Mouse (Mus musculus) CH12.LX (cell line): ENCODE data around the gene Acss2. TPM values are rescaled to one million over a fixed set of nuclear protein-coding genes. Genes with fewer than 3 reads are reported as not detected.
"Not testable (repeated sequence)": the region's sequence is repeated elsewhere in the genome, so short reads cannot be mapped to it uniquely, and the experiment has no call there.

Experiments used
- DNase-seq: peaks from one replicate; pipeline ENCODE4 v3.0.0-alpha.2; 2013; ENCODE audit errors: extremely low read depth
- H3K27ac ChIP-seq: 2 replicates; pipeline ENCODE4 v1.5.1; 2012; ENCODE audit warnings: low read depth, mild to moderate bottlenecking, control low read depth, moderate library complexity; ENCODE audit not compliant: insufficient read depth
- H3K27me3 ChIP-seq: replicated peaks from 2 replicates; pipeline ENCODE3; 2012; ENCODE audit warnings: inconsistent platforms
- H3K36me3 ChIP-seq, 2 experiments: replicated peaks in 1 of 2; 2 replicates each; pipeline versions ENCODE3 to v1.6.1; 2012; ENCODE audit warnings: inconsistent platforms in 1 of 2, low read length in 1 of 2, mild to moderate bottlenecking in 1 of 2, mixed read lengths in 1 of 2, moderate library complexity in 1 of 2; ENCODE audit not compliant: control insufficient read depth in 1 of 2, insufficient read depth in 1 of 2
- H3K4me1 ChIP-seq, 2 experiments: 2 replicates each; pipeline ENCODE4 v1.6.1; 2012; ENCODE audit warnings: inconsistent platforms in 1 of 2, moderate library complexity in 1 of 2; ENCODE audit not compliant: insufficient read depth in 2 of 2, control insufficient read depth in 1 of 2
- H3K4me2 ChIP-seq: 2 replicates; pipeline ENCODE4 v1.6.1; 2012; ENCODE audit warnings: low read depth, mild to moderate bottlenecking, control low read depth; ENCODE audit not compliant: poor library complexity, insufficient read depth, severe bottlenecking
- H3K4me3 ChIP-seq, 3 experiments: fragments of 150-350 bp in 1 of 3; sonication (generic) in 1 of 3; replicated peaks in 1 of 3; 2 replicates each; pipeline versions ENCODE3 to v1.5.1; 2011 to 2012; ENCODE audit warnings: low read depth in 2 of 3, low read length in 2 of 3, mild to moderate bottlenecking in 2 of 3, moderate library complexity in 2 of 3, control low read depth in 1 of 3, improper control_type of control experiment in 1 of 3, inconsistent platforms in 1 of 3, mixed read lengths in 1 of 3; ENCODE audit not compliant: poor library complexity in 1 of 3
- H3K79me2 ChIP-seq: replicated peaks from 2 replicates; pipeline ENCODE4 v1.6.1; 2012; ENCODE audit warnings: mild to moderate bottlenecking, moderate library complexity; ENCODE audit not compliant: control insufficient read depth, poor library complexity, insufficient read depth, severe bottlenecking; ENCODE audit errors: extremely low read depth
- H3K9ac ChIP-seq: 2 replicates; pipeline ENCODE4 v1.6.1; 2012; ENCODE audit warnings: low read depth, mild to moderate bottlenecking, control low read depth, moderate library complexity; ENCODE audit not compliant: insufficient read depth
- H3K9me3 ChIP-seq: replicated peaks from 2 replicates; pipeline ENCODE3; 2012; ENCODE audit warnings: low read length, inconsistent platforms, mixed read lengths
- CHD1 ChIP-seq: IDR thresholded peaks from 2 replicates; pipeline ENCODE4 v1.6.1; 2012; ENCODE audit warnings: low read depth, low read length, improper control_type of control experiment, inconsistent platforms
- CHD2 ChIP-seq: IDR thresholded peaks from 2 replicates; pipeline ENCODE4 v1.6.1; 2011; ENCODE audit warnings: low read length, improper control_type of control experiment
- ETS1 ChIP-seq: conservative IDR thresholded peaks from 2 replicates; pipeline ENCODE4 v1.6.1; 2012; ENCODE audit warnings: low read depth, mild to moderate bottlenecking, inconsistent platforms, low read length, improper control_type of control experiment, moderate library complexity
- HCFC1 ChIP-seq: IDR thresholded peaks from 2 replicates; pipeline ENCODE4 v1.6.1; 2012; ENCODE audit warnings: low read depth, mild to moderate bottlenecking, inconsistent platforms, low read length, improper control_type of control experiment
- IRF4 ChIP-seq: IDR thresholded peaks from 2 replicates; pipeline ENCODE4 v1.6.1; 2014; ENCODE audit warnings: low read depth, mild to moderate bottlenecking, inconsistent platforms, low read length, improper control_type of control experiment
- MAX ChIP-seq: IDR thresholded peaks from 2 replicates; pipeline ENCODE4 v1.6.1; 2011; ENCODE audit warnings: low read length, improper control_type of control experiment
- MAZ ChIP-seq: IDR thresholded peaks from 2 replicates; pipeline ENCODE4 v1.6.1; 2012; ENCODE audit warnings: low read depth, mild to moderate bottlenecking, inconsistent platforms, low read length, improper control_type of control experiment, moderate library complexity
- MEF2A ChIP-seq: IDR thresholded peaks from 2 replicates; pipeline ENCODE4 v1.6.1; 2014; ENCODE audit warnings: low read depth, mild to moderate bottlenecking, inconsistent platforms, low read length, improper control_type of control experiment, borderline replicate concordance
- MXI1 ChIP-seq: IDR thresholded peaks from 2 replicates; pipeline ENCODE4 v1.6.1; 2011; ENCODE audit warnings: mild to moderate bottlenecking, low read depth, low read length, improper control_type of control experiment
- NELFE ChIP-seq: IDR thresholded peaks from 2 replicates; pipeline ENCODE4 v1.6.1; 2011; ENCODE audit warnings: low read depth, low read length, improper control_type of control experiment
- NRF1 ChIP-seq: IDR thresholded peaks from 2 replicates; pipeline ENCODE4 v1.6.1; 2014; ENCODE audit warnings: low read depth, mild to moderate bottlenecking, inconsistent platforms, low read length, improper control_type of control experiment, moderate library complexity
- POLR2A ChIP-seq: IDR thresholded peaks from 2 replicates; pipeline ENCODE4 v1.6.1; 2011; ENCODE audit warnings: low read depth, mild to moderate bottlenecking, improper control_type of control experiment, low read length
- SIN3A ChIP-seq: IDR thresholded peaks from 2 replicates; pipeline ENCODE4 v1.6.1; 2012; ENCODE audit warnings: low read length, improper control_type of control experiment, inconsistent platforms
- TCF12 ChIP-seq: IDR thresholded peaks from 2 replicates; pipeline ENCODE4 v1.6.1; 2014; ENCODE audit warnings: low read depth, mild to moderate bottlenecking, inconsistent platforms, low read length, improper control_type of control experiment
- USF2 ChIP-seq: conservative IDR thresholded peaks from 2 replicates; pipeline ENCODE4 v1.6.1; 2011; ENCODE audit warnings: low read depth, low read length, improper control_type of control experiment
- ZC3H11A ChIP-seq: IDR thresholded peaks from 2 replicates; pipeline ENCODE4 v1.6.1; 2012; ENCODE audit warnings: low read depth, mild to moderate bottlenecking, inconsistent platforms, low read length, improper control_type of control experiment
- ZMIZ1 ChIP-seq: IDR thresholded peaks from 2 replicates; pipeline ENCODE4 v1.6.1; 2012; ENCODE audit warnings: low read depth, mild to moderate bottlenecking, inconsistent platforms, low read length, improper control_type of control experiment
- dilution Hi-C: fragments of 300-500 bp; cut with MboI; formaldehyde crosslinking; loops from 2 replicates; pipeline ENCODE4 v1.14.3; 2020; ENCODE audit warnings: low sequenced_read_pairs; ENCODE audit not compliant: extremely low pct_unique_long_range_greater_than_20kb, extremely low pct_ligation_motif_present
- in situ Hi-C: fragments of 300-500 bp; cut with MboI; formaldehyde crosslinking; loops from 3 replicates; pipeline ENCODE4 v1.14.3; 2019; ENCODE audit warnings: low sequenced_read_pairs, low pct_ligation_motif_present, low pct_unique_long_range_greater_than_20kb, mixed read lengths
- polyA plus RNA-seq: library from polyadenylated mRNA; unstranded; fragments of >175 nt; gene quantifications from 2 replicates; pipeline ENCODE4 v1.2.1, GENCODE M21; 2012; ENCODE audit warnings: low read depth; ENCODE audit not compliant: insufficient read length
- total RNA-seq, 2 experiments: library from RNA; depleted of rRNA; stranded (reverse); fragments of 300-350 nt in 1 of 2; fragments of >200 nt in 1 of 2; gene quantifications; 2 replicates each; pipeline ENCODE4 v1.2.3; 2012 to 2014

Acss2 gene
- total and polyA plus RNA-seq, 3 experiments, result 3.4 to 11.0 (median 10.0) TPM

GRCm38 (mm10) chr2:155536292-155536691, 18.5 kb downstream of the Acss2 start:
- no peak overlapping the region for H3K9ac ChIP-seq
- no peaks in the 10 kb centered on the region for H3K27me3 ChIP-seq
- DNase-seq, result no peak
- no peaks in the 10 kb centered on the region for H3K36me3 ChIP-seq
- dilution Hi-C loops, result no loop called here
- TF ChIP-seq ZMIZ1, result no peak
- TF ChIP-seq USF2, result no peak
- TF ChIP-seq MAX, result no peak
- TF ChIP-seq ETS1, result no peak
- TF ChIP-seq SIN3A, result no peak
- TF ChIP-seq CHD2, result no peak
- no peak for TF ChIP-seq ZC3H11A
- TF ChIP-seq, all 38 proteins: peak for 0
- no peaks in the 10 kb centered on the region for H3K9me3 ChIP-seq
- peaks cover 7 to 33% of the 10 kb centered on the region in 2 experiments; a peak in 3 of 4 replicates for H3K4me1 ChIP-seq
- in situ Hi-C loops, result no loop called here
- no peaks in the 10 kb centered on the region for H3K79me2 ChIP-seq
- no peak overlapping the region for H3K4me3 ChIP-seq
- H3K4me2 ChIP-seq, result no peak overlapping the region
- no peak overlapping the region for H3K27ac ChIP-seq

- H3K27ac ChIP-seq, result peak overlapping the region; percentile 60; the same call in 1 of the 2 replicates
- no peaks in the 10 kb centered on the region for H3K79me2 ChIP-seq
- in situ Hi-C loops, result no loop called here
- DNase-seq, result peak; percentile 50
- no peaks in the 10 kb centered on the region for H3K27me3 ChIP-seq
- peak overlapping the region; percentile 26 to 45 (median 40) for H3K4me3 ChIP-seq
- H3K9me3 ChIP-seq, result no peaks in the 10 kb centered on the region
- dilution Hi-C loops, result no loop called here
- H3K9ac ChIP-seq, result peak overlapping the region; percentile 82
- peaks cover 8 to 37% of the 10 kb centered on the region in 2 experiments; a peak in 3 of 4 replicates for H3K4me1 ChIP-seq
- H3K36me3 ChIP-seq, result no peaks in the 10 kb centered on the region
- TF ChIP-seq NRF1 (no peak), CHD1 (peak; percentile 52; the same call in 1 of the 2 replicates), POLR2A (peak; percentile 53; the same call in 1 of the 2 replicates)
- TF ChIP-seq, all 38 proteins: peak for 2
- peak overlapping the region; percentile 93 for H3K4me2 ChIP-seq
These were observed 20.2 kb downstream of the Acss2 start for GRCm38 (mm10) chr2:155537761-155538462.

GRCm38 (mm10) chr2:155538463-155539057, 20.8 kb downstream of the Acss2 start:
- Histone ChIP-seq H3K27ac (peak overlapping the region; percentile 81), H3K4me2 (peak overlapping the region; percentile 81), H3K4me3 (peak overlapping the region; percentile 58 to 92 (median 62)), H3K4me1 (peaks cover 8 to 37% of the 10 kb centered on the region in 2 experiments; a peak in 3 of 4 replicates), H3K9ac (peak overlapping the region; percentile 95)
- H3K36me3 ChIP-seq, H3K9me3 ChIP-seq, in situ Hi-C loops, dilution Hi-C loops, H3K79me2 ChIP-seq, DNase-seq, H3K27me3 ChIP-seq: not testable (repeated sequence)
- peak; percentile 38; the same call in 1 of the 2 replicates for TF ChIP-seq MXI1
- TF ChIP-seq NRF1, result peak; percentile 72
- TF ChIP-seq SIN3A, result peak; percentile 88
- peak; percentile 70 for TF ChIP-seq POLR2A
- TF ChIP-seq NELFE, result peak; percentile 51; the same call in 1 of the 2 replicates
- TF ChIP-seq MAZ, result 0 out of 2 replicates have a peak, but pooled peaks have one; percentile 47
- peak; percentile 75 for TF ChIP-seq TCF12
- TF ChIP-seq IRF4, result peak; percentile 76
- peak; percentile 58; the same call in 1 of the 2 replicates for TF ChIP-seq ETS1
- TF ChIP-seq HCFC1, result peak; percentile 66
- peak; percentile 55; the same call in 1 of the 2 replicates for TF ChIP-seq MEF2A
